Mouse (Mus musculus) central nervous system, embryonic 18 days (tissue): Measurements from ENCODE around the gene Kif17. TPM values are rescaled to one million over a fixed set of nuclear protein-coding genes. Genes with fewer than 3 reads are reported as not detected.

Experiments used
- polyA plus RNA-seq: library from polyadenylated mRNA; depleted of rRNA; stranded (reverse); fragments of >200 nt; gene quantifications from 2 replicates; pipeline ENCODE4 v1.2.3, GENCODE M21; 2012; rRNA removed

Gene Kif17
- 4.9 and 5.4 TPM in 2 replicates for polyA plus RNA-seq

GRCm38 (mm10) chr4:138250088-138250960, at the start of gene Kif17, which contains the start of gene Sh2d5:
TSS of gene Kif17 (plus strand) at chr4:138250435.
TSS of gene Sh2d5 (plus strand) at chr4:138250403.

GRCm38 (mm10) chr4:138216200-138216890, 33.9 kb upstream of the Kif17 start, which contains the start of gene Hp1bp3:
TSS of gene Hp1bp3 (plus strand) at chr4:138216296.

GRCm38 (mm10) chr4:138304340-138305104, 54.3 kb downstream of the Kif17 start, which contains the start of gene Ddost:
TSS of gene Ddost (plus strand) at chr4:138304730.

GRCm38 (mm10) chr4:138326077-138326695, 76.0 kb downstream of the Kif17 start, which contains the start of gene Pink1:
TSS of gene Pink1 (minus strand) at chr4:138326307.

Other genes with a start within 250 kb of the Kif17 start
- 186 and 197 TPM in 2 replicates for gene Hp1bp3, start 34.1 kb upstream of the Kif17 start, polyA plus RNA-seq
- gene Sh2d5, start within 50 bp of the Kif17 start, polyA plus RNA-seq, result 28.9 and 29.2 TPM in 2 replicates
- 142 and 152 TPM in 2 replicates for gene Ddost, start 54.3 kb downstream of the Kif17 start, polyA plus RNA-seq
- gene Pink1, start 75.9 kb downstream of the Kif17 start, polyA plus RNA-seq, result 105 and 107 TPM in 2 replicates
- 3.9 and 5.1 TPM in 2 replicates for gene Cda, start 117.6 kb downstream of the Kif17 start, polyA plus RNA-seq
- gene Fam43b, start 146.1 kb downstream of the Kif17 start, polyA plus RNA-seq, result 13.0 and 13.7 TPM in 2 replicates
- gene Mul1, start 184.2 kb downstream of the Kif17 start, polyA plus RNA-seq, result 18.5 and 20.5 TPM in 2 replicates
- 44.5 and 47.5 TPM in 2 replicates for gene Camk2n1, start 203.9 kb downstream of the Kif17 start, polyA plus RNA-seq